Mouse (Mus musculus): ENCODE data around the gene Pard6a. TPM values are rescaled to one million over a fixed set of nuclear protein-coding genes. Genes with fewer than 3 reads are reported as not detected.

The Pard6a gene
- 8.8 and 9.7 TPM in 2 replicates for polyA plus RNA-seq (2015; fragmentation: Nextera tagmentation; extraction: Ambion mirVana)

DNA sequence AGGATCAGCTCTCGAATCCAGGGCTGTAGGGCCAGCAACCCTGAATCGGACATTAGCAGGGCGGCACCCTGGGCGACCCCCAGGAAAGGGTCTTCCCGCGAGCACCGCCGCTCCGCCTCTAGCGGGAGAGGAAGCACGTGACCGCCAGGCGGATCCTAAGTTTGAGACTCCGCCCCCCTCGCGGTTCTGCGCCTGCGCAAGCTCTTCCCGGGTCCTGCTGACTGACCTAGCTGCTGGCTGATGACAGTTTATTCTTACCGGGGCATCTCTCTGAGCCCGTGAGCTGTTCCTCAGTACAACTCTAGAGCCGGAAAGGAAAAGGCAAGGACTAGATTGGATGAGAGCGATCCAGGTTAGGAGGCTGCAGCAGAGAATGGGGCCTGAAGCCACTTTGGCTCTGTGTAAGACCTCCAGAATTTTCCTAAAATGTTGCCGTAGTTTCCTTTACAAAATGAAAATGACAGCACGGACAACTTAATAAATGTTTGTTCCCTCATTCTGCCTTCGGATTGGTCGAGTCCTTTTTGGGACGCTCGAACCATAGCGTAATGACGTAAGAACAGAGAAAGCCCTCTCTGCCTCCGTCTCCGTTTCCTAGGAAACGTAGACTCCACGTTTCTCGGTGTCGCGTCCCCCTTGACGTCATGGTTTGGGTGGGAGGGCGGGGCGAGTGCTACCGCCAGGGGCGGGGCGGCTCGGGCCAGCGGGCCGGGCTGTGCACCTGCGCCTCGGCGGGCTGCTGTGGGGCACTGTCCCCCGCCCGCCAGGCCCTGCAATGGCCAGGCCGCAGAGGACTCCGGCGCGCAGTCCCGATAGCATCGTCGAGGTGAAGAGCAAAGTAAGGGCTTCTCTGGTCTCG lies at the start of gene Pard6a, which contains the start of gene Acd:
Pard6a (plus strand) TSS at position 183 of the 859 bp plus-strand sequence.
Acd (minus strand) TSS at position 137 of the 859 bp plus-strand sequence.
- TF ChIP-seq CTCF (IDR thresholded peaks at IDR 0.05; ENCODE audit: low read depth): peak; percentile 20; the same call in 1 of the 2 replicates
- Histone ChIP-seq H3K4me3 (ENCODE audit: low read depth, low read length) (peak within 1 kb of the TSS; percentile 69), H3K27me3 (replicated peaks; ENCODE audit: control insufficient read depth, insufficient read depth, low read length) (no peaks in the 10 kb centered on the region), H3K4me2 (replicated peaks; ENCODE audit: low read depth) (peak within 1 kb of the TSS; percentile 87), H3K9me3 (ENCODE audit: control insufficient read depth) (no peaks in the 10 kb centered on the region), H3K4me1 (replicated peaks; ENCODE audit: control insufficient read depth, insufficient read depth, low read length) (no peaks in the 10 kb centered on the region; the same call in 1 of the 2 replicates), H3K27ac (ENCODE audit: low read depth, low read length) (peak within 1 kb of the TSS; percentile 58), H3K36me3 (ENCODE audit: control insufficient read depth, insufficient read depth) (peaks cover 25% of the 10 kb centered on the region; the same call in 1 of the 2 replicates), H3K9ac (ENCODE audit: low read depth, low read length) (peak within 1 kb of the TSS; percentile 47)
- peak; percentile 74 for ATAC-seq
- WGBS: under 1% methylated on average over 60 of the region's 60 CpGs

DNA sequence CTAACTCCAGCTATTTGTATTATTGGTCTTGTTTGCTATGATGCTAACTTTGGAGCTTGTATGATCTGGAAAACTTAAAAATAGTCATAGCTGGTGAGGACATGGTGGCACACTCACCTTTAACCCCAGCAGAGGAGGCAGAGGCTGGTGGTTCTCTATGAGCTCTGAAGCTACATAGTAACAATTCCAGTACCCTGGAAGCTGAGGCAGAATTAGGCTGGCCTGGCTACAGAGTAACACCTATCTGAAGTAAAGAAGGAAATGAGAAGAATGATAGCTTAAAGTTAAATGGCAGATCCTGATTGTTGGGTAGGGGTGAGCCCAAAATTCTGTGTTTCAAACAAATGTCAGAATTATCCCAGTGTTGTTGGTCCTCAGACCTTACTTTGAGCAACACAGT lies 43.3 kb upstream of the Pard6a start:
- no peak overlapping the region for H3K4me2 ChIP-seq (replicated peaks; ENCODE audit: low read depth)
- H3K4me1 ChIP-seq (replicated peaks; ENCODE audit: control insufficient read depth, insufficient read depth, low read length): no peaks in the 10 kb centered on the region
- no peak for TF ChIP-seq CTCF (IDR thresholded peaks at IDR 0.05; ENCODE audit: low read depth)
- no peak overlapping the region for H3K9ac ChIP-seq (ENCODE audit: low read depth, low read length)
- no peaks in the 10 kb centered on the region for H3K9me3 ChIP-seq (ENCODE audit: control insufficient read depth)
- no peaks in the 10 kb centered on the region for H3K27me3 ChIP-seq (replicated peaks; ENCODE audit: control insufficient read depth, insufficient read depth, low read length)
- peaks cover 17% of the 10 kb centered on the region; the same call in 1 of the 2 replicates for H3K36me3 ChIP-seq (ENCODE audit: control insufficient read depth, insufficient read depth)
- ATAC-seq: no peak
- H3K27ac ChIP-seq (ENCODE audit: low read depth, low read length): no peak overlapping the region
- no peak overlapping the region for H3K4me3 ChIP-seq (ENCODE audit: low read depth, low read length)

DNA sequence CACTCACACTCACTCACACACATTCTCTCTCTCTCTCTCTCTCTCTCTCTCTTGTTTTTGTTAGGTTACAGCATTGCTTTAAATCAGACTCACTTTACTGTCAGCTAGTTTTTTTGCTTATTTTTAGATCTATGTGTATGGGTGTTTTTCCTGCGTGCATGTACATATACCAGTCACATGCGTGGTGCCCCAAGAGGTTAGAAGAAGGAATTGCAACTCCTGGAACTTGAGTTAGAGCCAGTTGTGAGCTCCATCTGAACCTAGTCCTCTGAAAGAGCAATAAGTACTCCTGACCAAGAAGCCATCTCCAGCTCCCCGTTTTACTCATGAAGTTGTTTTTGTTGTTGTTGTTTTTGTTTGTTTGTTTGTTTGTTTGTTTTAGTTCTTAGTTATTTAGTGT lies 39.8 kb upstream of the Pard6a start:
- no peak overlapping the region for H3K4me3 ChIP-seq (ENCODE audit: low read depth, low read length)
- H3K36me3 ChIP-seq (ENCODE audit: control insufficient read depth, insufficient read depth): peaks cover 32% of the 10 kb centered on the region
- H3K9me3 ChIP-seq (ENCODE audit: control insufficient read depth): no peaks in the 10 kb centered on the region
- no peaks in the 10 kb centered on the region for H3K27me3 ChIP-seq (replicated peaks; ENCODE audit: control insufficient read depth, insufficient read depth, low read length)
- H3K4me2 ChIP-seq (replicated peaks; ENCODE audit: low read depth): no peak overlapping the region
- no peak for ATAC-seq
- 72% methylated on average over 3 of the region's 3 CpGs for WGBS
- H3K27ac ChIP-seq (ENCODE audit: low read depth, low read length): no peak overlapping the region
- TF ChIP-seq CTCF (IDR thresholded peaks at IDR 0.05; ENCODE audit: low read depth): peak; percentile 69
- no peak overlapping the region for H3K9ac ChIP-seq (ENCODE audit: low read depth, low read length)
- no peaks in the 10 kb centered on the region for H3K4me1 ChIP-seq (replicated peaks; ENCODE audit: control insufficient read depth, insufficient read depth, low read length)

DNA sequence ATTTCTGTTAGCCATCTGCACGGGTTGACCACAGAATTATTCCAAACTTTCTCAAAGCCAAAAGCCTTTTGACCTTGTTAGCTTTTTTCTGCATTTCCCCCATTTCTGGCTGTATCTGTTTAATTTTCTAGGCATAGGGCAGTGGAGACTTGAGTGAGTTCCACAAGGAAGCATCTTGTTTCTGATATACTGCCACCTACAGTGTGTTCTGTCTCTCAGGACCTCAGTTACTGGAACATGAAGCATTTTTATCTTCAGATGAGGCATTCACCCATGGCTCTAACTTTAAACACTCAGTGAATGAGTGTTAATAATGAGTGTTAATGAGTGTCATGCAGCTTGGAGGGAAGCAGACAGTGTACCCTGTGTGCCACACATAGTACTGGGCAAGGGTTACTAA lies 23.1 kb upstream of the Pard6a start:
- no peak for ATAC-seq
- H3K4me1 ChIP-seq (replicated peaks; ENCODE audit: control insufficient read depth, insufficient read depth, low read length): no peaks in the 10 kb centered on the region
- H3K27ac ChIP-seq (ENCODE audit: low read depth, low read length): no peak overlapping the region
- peaks cover 70% of the 10 kb centered on the region for H3K36me3 ChIP-seq (ENCODE audit: control insufficient read depth, insufficient read depth)
- no peak overlapping the region for H3K4me3 ChIP-seq (ENCODE audit: low read depth, low read length)
- no peak overlapping the region for H3K9ac ChIP-seq (ENCODE audit: low read depth, low read length)
- no peaks in the 10 kb centered on the region for H3K9me3 ChIP-seq (ENCODE audit: control insufficient read depth)
- TF ChIP-seq CTCF (IDR thresholded peaks at IDR 0.05; ENCODE audit: low read depth): peak; percentile 40
- H3K27me3 ChIP-seq (replicated peaks; ENCODE audit: control insufficient read depth, insufficient read depth, low read length): no peaks in the 10 kb centered on the region
- no peak overlapping the region for H3K4me2 ChIP-seq (replicated peaks; ENCODE audit: low read depth)
- WGBS: 73% methylated on average over 1 of the region's 1 CpGs

DNA sequence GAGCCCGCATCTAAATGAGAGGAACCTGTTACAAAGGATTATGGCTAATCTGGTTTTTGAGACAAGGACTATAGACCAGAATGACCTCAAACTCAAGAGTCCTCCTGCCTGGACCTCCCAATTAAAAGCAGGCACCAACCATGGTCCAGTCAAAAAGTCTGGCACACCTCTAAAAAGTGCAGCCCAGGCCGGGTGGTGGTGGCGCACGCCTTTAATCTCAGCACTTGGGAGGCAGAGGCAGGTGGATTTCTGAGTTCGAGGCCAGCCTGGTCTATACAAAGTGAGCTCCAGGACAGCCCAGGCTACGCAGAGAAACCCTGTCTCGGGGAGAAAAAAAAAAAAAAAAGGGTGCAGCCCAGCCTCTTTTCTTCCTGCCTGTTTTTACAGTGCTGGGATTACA lies 15.6 kb upstream of the Pard6a start:
- H3K9ac ChIP-seq (ENCODE audit: low read depth, low read length): no peak overlapping the region
- H3K27me3 ChIP-seq (replicated peaks; ENCODE audit: control insufficient read depth, insufficient read depth, low read length): no peaks in the 10 kb centered on the region
- no peak for TF ChIP-seq CTCF (IDR thresholded peaks at IDR 0.05; ENCODE audit: low read depth)
- H3K9me3 ChIP-seq (ENCODE audit: control insufficient read depth): no peaks in the 10 kb centered on the region
- H3K4me1 ChIP-seq (replicated peaks; ENCODE audit: control insufficient read depth, insufficient read depth, low read length): no peaks in the 10 kb centered on the region
- ATAC-seq: no peak
- H3K4me2 ChIP-seq (replicated peaks; ENCODE audit: low read depth): no peak overlapping the region
- WGBS: 71% methylated on average over 7 of the region's 7 CpGs
- H3K36me3 ChIP-seq (ENCODE audit: control insufficient read depth, insufficient read depth): peaks cover 39% of the 10 kb centered on the region
- no peak overlapping the region for H3K27ac ChIP-seq (ENCODE audit: low read depth, low read length)
- no peak overlapping the region for H3K4me3 ChIP-seq (ENCODE audit: low read depth, low read length)

DNA sequence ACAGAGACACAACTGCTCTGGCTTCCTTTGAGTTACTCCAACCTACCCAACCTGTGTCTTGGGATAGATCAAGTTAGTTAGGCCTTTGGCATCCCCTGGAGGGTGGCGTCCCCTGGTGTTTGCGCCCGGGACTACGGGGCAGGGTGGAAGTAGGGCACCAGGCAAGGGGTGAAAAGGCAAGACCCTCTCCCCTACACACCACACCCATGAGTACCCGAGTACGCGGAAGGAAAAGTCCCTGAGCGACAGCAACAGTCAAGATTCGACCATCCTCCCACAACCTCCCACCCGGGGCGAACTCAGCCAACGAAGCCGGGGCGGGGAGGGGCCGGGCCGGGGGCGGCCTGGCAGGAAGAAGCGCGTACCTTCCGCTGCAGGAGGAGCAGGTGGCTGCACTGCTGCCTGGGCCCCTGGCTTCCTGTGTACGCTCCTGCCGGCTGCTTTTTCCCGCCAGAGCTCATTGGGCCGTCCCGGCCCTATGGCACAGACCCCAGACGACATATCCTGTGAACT lies 15.1 kb upstream of the Pard6a start, which contains the start of gene Carmil2:
Carmil2 (plus strand) TSS at position 479 of the 513 bp plus-strand sequence.
- H3K4me1 ChIP-seq (replicated peaks; ENCODE audit: control insufficient read depth, insufficient read depth, low read length): no peaks in the 10 kb centered on the region
- no peak within 1 kb of the TSS; the same call in 1 of the 2 replicates for H3K9ac ChIP-seq (ENCODE audit: low read depth, low read length)
- peaks cover 34% of the 10 kb centered on the region for H3K36me3 ChIP-seq (ENCODE audit: control insufficient read depth, insufficient read depth)
- H3K27ac ChIP-seq (ENCODE audit: low read depth, low read length): no peak within 1 kb of the TSS
- H3K27me3 ChIP-seq (replicated peaks; ENCODE audit: control insufficient read depth, insufficient read depth, low read length): no peaks in the 10 kb centered on the region
- no peak within 1 kb of the TSS for H3K4me3 ChIP-seq (ENCODE audit: low read depth, low read length)
- peak; percentile 49 for ATAC-seq
- no peaks in the 10 kb centered on the region for H3K9me3 ChIP-seq (ENCODE audit: control insufficient read depth)
- TF ChIP-seq CTCF (IDR thresholded peaks at IDR 0.05; ENCODE audit: low read depth): peak; percentile 88
- WGBS: 7% methylated on average over 26 of the region's 26 CpGs
- peak within 1 kb of the TSS; percentile 39 for H3K4me2 ChIP-seq (replicated peaks; ENCODE audit: low read depth)

Measured in intestine, postnatal 0 days (tissue).